Mouse (Mus musculus) myocyte (in vitro differentiated cells): Measurements from ENCODE around the gene Spred1.
"Not testable (repeated sequence)": the region's sequence is repeated elsewhere in the genome, so short reads cannot be mapped to it uniquely, and the experiment has no call there.

Source experiments
- E2F4 ChIP-seq: IDR thresholded peaks from one replicate; pipeline ENCODE4 v1.6.1; 2011; ENCODE audit warnings: mild to moderate bottlenecking, control low read depth, moderate library complexity; ENCODE audit not compliant: insufficient read depth
- MYOD1 ChIP-seq, 3 experiments: IDR thresholded peaks; one replicate each; pipeline ENCODE4 v1.6.1; 2011; ENCODE audit warnings: control low read depth in 2 of 3, low read depth in 2 of 3, mild to moderate bottlenecking in 2 of 3, moderate library complexity in 1 of 3; ENCODE audit not compliant: insufficient read length in 2 of 3, control insufficient read depth in 1 of 3
- MYOG ChIP-seq, 3 experiments: IDR thresholded peaks; one replicate each; pipeline ENCODE4 v1.6.1; 2011; ENCODE audit warnings: control low read depth in 2 of 3, low read depth in 2 of 3, mild to moderate bottlenecking in 2 of 3; ENCODE audit not compliant: insufficient read length in 2 of 3, control insufficient read depth in 1 of 3, insufficient read depth in 1 of 3
- POLR2A ChIP-seq: IDR thresholded peaks from one replicate; pipeline ENCODE4 v1.6.1; 2011; ENCODE audit warnings: low read depth, mild to moderate bottlenecking, control low read depth, moderate library complexity; ENCODE audit not compliant: insufficient read length
- USF1 ChIP-seq: IDR thresholded peaks from one replicate; pipeline ENCODE4 v1.6.1; 2011; ENCODE audit warnings: low read depth, mild to moderate bottlenecking, control low read depth, moderate library complexity

GRCm38 (mm10) chr2:117131041-117131440, 9.9 kb downstream of the Spred1 start:
- not testable (repeated sequence) for TF ChIP-seq POLR2A; E2F4; USF1; MYOG (IDR thresholded peaks at IDR 0.05; ENCODE audit: control insufficient read depth in 1 of 3, insufficient read depth in 1 of 3, insufficient read length in 2 of 3, low read depth in 2 of 3); MYOD1 (IDR thresholded peaks at IDR 0.05; ENCODE audit: control insufficient read depth in 1 of 3, insufficient read length in 2 of 3, low read depth in 2 of 3)
